Mouse (Mus musculus): ENCODE data around the gene Snx3. TPM values are rescaled to one million over a fixed set of nuclear protein-coding genes. Genes with fewer than 3 reads are reported as not detected.
A peak's percentile ranks its signal among the peaks of the same experiment; 100 is the strongest.

The Snx3 gene
- total RNA-seq (2021): 100 to 1,000 TPM; 205 to 213 TPM
- long read RNA-seq, experiment 1, transcript Snx3-201 (4 exons, 1,401 nt): major isoform, 326 of 335 reads
- long read RNA-seq, experiment 1, partial matches to known transcripts: 1 of 335 reads
- long read RNA-seq, experiment 1, other reads (novel, unspliced or antisense): 7 of 335 reads
- long read RNA-seq, experiment 2, transcript Snx3-201 (4 exons, 1,401 nt): major isoform, 237 of 246 reads
- long read RNA-seq, experiment 2, partial matches to known transcripts: 3 of 246 reads
- long read RNA-seq, experiment 2, other reads (novel, unspliced or antisense): 4 of 246 reads

DNA sequence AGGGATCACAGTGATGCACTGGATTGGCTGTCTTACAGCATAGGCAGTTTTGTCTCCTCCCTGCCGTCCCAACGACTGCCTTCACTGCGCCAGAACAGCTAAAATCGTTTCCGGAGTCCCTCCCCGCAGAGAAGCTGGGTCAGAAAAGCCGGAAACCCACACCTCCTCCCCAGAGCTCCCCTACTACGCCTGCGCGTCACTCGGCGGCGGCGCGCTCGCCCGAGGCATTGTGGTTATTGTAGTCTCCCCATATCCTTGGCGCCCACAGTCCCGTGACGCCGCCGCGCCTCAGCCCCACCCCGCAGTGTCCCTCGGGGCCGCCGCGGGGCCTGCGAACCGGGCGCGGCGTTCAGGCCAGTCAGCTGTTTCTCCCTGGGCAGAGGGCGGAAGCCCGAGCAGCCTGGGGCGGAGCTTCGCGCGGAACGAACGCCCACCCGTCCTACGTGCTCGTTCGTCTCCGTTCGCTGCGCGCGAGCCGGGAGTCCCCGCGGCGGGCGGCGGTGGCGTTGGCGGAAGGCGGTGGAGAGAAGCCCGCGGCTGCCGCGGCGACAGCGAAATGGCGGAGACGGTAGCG lies at the start of gene Snx3:
Gene Snx3 (plus strand): TSS at position 256 of the 574 bp plus-strand sequence.
- intact Hi-C loops (cut with DNase I): no loop called here
- peak; percentile 96 to 98 for DNase-seq (ENCODE audit: low spot score in 2 of 2)

DNA sequence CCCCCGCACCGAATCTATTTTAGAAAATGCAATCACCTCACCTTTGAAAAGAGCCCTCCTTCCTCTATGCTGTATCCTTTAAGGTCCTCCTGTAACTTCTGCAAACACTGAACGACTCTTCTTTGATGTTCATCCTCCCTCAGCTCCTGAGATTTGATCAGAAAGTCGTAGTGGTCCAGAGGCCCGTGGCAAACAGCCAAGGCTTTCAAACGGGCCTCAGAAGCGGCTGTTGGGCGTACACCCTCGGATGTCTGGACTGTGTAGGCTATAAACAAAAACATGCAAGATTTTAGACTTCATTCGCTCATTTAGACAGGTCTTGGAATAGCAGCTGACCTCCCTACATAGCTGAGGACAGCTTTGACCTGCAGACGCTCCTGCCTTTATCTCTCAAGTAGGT lies 47.6 kb upstream of the Snx3 start:
- no peak for DNase-seq (ENCODE audit: low spot score in 2 of 2)
- intact Hi-C loops (cut with DNase I): no loop called here

GRCm38 (mm10) chr10:42454690-42455089 lies 47.1 kb upstream of the Snx3 start:
- intact Hi-C loops (cut with DNase I): no loop called here

GRCm38 (mm10) chr10:42455981-42456380 lies 45.8 kb upstream of the Snx3 start:
- intact Hi-C loops (cut with DNase I): no loop called here
- no peak for DNase-seq (ENCODE audit: low spot score in 2 of 2)

More at GRCm38 (mm10) chr10:42454690-42455089, 47.1 kb upstream of the Snx3 start:
- DNase-seq (ENCODE audit: low spot score in 2 of 2): no peak

DNA sequence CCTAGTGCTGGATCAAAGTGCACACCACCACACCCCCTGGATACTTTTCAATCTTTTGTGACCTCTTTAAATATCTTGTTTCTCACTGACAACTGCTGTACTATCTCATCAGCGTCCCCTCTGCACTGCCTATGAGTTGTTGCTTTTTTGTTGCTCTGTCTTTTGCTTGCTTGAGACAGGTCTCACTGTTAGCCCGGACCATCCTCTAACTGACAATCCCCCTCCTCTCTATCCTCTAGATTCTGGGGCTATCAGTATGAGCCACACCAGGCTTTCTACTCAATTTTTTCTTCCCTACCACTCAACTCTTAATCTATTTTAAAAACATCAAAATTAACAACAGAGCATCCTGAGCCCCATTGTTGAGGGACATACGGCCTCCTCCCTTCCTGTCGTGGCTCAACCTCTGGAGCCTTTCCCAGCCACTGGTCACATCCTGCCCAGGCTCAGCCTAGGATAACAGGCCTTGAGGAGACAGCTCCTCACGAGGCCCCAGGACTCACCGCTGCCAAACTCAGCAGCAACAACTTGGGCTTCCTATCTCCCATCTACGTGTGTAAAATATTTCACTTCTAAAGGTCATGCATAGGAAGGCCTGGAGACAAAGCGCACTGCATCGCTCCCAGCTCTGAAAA lies 44.2 kb upstream of the Snx3 start:
- intact Hi-C loops (cut with DNase I): no loop called here
- DNase-seq (ENCODE audit: low spot score in 2 of 2): no peak

DNA sequence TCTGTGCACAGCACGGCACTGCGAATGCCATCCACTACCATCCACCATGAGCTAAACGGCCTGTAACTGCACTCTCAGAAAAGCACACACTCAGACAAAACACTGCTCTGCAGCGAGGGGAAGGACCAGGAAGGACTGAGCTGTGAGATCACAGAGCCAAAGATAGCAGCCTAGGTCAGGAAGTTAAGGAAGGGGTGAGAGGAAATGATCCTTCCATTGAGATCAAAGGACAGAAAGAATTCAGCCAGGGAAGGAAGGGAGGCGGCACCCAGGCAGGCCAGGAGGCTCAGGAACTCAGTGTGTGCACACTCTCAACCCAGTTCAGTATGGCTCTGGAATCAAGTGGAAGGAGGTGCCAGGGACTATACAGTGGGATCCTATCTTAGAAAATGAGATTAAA lies 37.6 kb upstream of the Snx3 start:
- intact Hi-C loops (cut with DNase I): no loop called here
- DNase-seq (ENCODE audit: low spot score in 2 of 2): no peak

DNA sequence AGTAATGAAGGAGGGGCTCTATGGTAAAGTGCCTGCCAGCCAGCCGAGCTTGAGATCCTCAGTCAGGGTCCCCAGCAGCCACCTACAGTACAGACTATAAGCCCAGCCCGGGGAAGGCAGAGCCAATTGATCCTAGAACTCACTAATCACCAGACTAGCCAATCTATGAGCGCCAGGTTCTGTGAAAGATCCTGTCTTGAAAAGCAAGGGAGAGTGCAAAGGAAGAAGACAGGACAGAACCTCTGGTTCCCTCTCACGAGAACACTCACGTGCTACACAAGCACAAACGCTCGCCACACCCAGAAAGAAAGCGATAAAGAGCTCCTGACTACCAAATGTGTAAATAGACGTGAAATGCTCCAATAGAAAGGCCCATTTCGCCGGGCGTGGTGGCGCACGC lies 37.0 kb upstream of the Snx3 start:
- intact Hi-C loops (cut with DNase I): no loop called here
- DNase-seq (ENCODE audit: low spot score in 2 of 2): no peak

- intact Hi-C loops (cut with DNase I): no loop called here
- DNase-seq (ENCODE audit: low spot score in 2 of 2): no peak
Measured at GRCm38 (mm10) chr10:42474946-42475514, 26.8 kb upstream of the Snx3 start.

- DNase-seq (ENCODE audit: low spot score in 2 of 2): no peak
- intact Hi-C loops (cut with DNase I): no loop called here
Measured at GRCm38 (mm10) chr10:42476774-42477475, 24.9 kb upstream of the Snx3 start.

DNA sequence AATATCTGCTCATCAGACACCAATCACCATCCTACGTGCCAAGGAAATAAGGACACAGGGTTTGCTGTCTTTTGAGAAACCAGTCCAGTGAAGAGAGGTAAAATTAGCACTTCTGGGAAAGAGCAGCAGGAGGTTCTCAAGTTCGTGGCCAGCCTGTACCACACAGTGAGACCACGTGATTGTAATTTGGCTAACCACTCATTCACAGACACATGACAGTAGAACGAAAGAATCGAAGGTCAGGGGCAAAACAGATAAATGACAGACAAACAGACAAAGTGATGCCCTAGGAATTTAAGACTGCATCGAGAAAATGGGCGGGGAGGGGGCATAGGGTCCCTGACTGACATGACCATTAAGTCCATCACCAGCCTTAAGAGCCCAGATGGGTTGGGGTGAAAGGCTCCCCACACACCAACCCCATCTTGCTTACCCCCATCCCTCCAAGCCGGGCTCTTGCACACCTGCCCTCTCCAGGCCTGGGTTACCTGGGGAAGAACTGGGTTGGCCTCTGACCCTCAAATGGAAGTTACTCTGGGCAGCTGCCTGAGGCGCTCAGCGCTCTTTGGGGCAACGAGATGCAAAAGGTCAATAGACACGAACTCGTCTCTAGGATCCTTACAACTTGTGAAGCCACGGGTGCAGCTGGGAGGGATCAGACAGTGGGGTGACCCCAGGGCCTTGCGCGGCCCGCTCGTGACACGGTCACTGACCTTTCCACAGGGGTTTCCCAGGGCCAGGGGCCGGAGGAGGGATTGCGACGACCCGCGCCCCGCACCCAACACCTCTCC lies 24.1 kb upstream of the Snx3 start:
- intact Hi-C loops (cut with DNase I): no loop called here
- DNase-seq (ENCODE audit: low spot score in 2 of 2): no peak

DNA sequence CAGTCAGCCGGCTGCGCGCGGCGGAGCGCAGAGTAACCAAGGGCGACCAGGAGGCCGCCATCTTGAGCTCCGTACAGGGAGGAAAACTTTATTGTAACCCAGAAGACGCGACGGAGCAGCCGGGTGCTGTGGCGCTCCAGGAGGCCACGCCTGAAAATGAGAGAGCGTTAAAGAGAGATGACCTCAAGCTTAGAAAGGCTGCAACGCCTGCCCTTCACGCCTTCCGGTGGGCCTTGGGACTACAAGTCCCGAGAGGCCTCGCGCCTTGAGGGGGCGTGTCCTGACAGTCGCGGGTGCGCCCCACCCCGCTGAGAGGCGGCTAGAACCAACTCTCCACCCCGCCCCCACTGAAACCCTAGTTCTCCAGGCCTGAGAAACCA lies 23.5 kb upstream of the Snx3 start, which contains the start of gene Afg1l:
Gene Afg1l (minus strand): TSS at position 225 of the 380 bp plus-strand sequence.
- intact Hi-C loops (cut with DNase I): no loop called here
- DNase-seq (ENCODE audit: low spot score in 2 of 2): peak; percentile 93 to 95

DNA sequence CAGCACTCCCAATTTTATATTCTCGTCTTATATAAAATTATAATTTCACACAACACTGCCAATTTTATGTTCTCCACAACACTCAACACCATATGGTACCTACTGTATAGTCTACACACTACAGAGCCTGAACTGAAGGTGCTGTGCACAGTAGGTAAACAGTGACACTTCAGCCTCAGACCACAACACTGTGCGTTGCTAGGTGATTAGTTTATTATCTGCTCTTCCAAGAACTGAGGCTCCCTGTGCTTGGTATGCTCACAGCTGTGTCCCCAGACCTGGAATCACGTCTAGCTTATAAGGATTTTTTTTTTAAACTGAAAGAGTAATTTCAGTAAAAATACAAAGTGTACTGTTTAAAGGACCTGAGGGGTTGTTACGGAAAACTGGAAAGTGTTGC lies 21.1 kb upstream of the Snx3 start:
- DNase-seq (ENCODE audit: low spot score in 2 of 2): peak in 1 of 2 experiments; percentile 18
- intact Hi-C loops (cut with DNase I): no loop called here

- DNase-seq (ENCODE audit: low spot score in 2 of 2): no peak
- intact Hi-C loops (cut with DNase I): no loop called here
Measured at GRCm38 (mm10) chr10:42488606-42489296, 13.1 kb upstream of the Snx3 start.

DNA sequence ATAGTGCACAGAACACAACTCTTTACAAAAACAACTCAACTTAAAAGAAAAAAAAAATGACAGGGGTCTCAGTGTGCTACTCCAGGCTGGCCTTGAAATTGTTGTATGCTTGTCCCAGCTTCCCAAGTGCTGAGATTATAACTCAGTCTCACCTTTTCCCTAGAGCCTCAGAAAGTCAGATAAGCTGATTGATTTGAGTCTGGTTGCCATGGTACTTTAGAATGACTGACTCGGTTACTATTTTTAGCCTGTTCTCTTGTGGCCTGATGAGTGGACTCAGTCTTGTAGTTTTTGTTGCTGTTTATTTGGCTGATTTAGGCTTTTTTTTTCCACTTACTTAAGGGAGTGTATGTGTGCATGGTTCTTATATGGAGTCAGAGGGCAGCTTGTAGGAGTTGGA lies 10.7 kb upstream of the Snx3 start:
- intact Hi-C loops (cut with DNase I): no loop called here

GRCm38 (mm10) chr10:42492027-42492771 lies 9.6 kb upstream of the Snx3 start:
- intact Hi-C loops (cut with DNase I): no loop called here
- no peak for DNase-seq (ENCODE audit: low spot score in 2 of 2)

More for the DNA sequence above, 10.7 kb upstream of the Snx3 start:
- DNase-seq (ENCODE audit: low spot score in 2 of 2): no peak

- DNase-seq (ENCODE audit: low spot score in 2 of 2): no peak
- intact Hi-C loops (cut with DNase I): no loop called here
Measured at GRCm38 (mm10) chr10:42493000-42493399, 8.8 kb upstream of the Snx3 start.

DNA sequence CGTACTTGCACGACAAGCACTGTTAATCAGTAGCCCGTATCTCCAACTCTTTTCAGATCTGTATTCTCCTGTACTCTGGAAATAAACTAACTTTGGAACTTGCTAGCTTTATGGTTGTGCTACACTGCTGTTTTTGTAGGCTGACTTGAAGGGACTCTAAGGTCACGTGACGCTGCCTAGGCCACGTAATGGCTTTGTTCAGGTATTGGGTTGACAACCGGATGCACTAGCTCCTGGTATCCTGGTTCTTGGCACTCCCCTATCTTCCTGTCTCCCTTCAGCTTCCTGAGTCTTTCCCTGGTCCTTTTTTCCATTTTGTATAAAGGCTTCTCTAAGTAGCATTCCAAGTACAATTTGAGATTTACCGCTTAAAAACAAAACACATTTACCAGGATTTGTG lies 1.2 kb upstream of the Snx3 start:
- intact Hi-C loops (cut with DNase I): no loop called here
- no peak for DNase-seq (ENCODE audit: low spot score in 2 of 2)

DNA sequence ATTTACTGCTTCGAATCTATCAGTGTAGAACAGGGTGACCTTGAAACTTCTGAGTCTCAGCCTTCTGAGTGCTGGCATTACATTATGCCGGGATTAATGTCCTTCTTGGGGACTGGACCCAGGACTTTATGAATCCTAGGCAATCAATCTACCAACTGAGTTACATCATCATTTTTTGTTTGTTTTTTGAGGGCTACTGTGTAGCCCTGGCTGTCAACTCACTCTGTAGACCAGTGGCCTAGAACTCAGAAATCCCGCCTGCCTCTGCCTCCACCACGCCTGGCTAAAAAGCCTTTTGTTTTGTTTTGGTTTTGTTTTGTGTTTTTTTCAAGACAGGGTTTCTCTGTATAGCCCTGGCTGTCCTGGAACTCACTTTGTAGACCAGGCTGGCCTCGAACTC lies 669 bp upstream of the Snx3 start:
- no peak for DNase-seq (ENCODE audit: low spot score in 2 of 2)
- intact Hi-C loops (cut with DNase I): no loop called here
